Mouse (Mus musculus): ENCODE measurements around the gene 4930579F01Rik. TPM values are rescaled to one million over a fixed set of nuclear protein-coding genes. Genes with fewer than 3 reads are reported as not detected.
A peak's percentile ranks its signal among the peaks of the same experiment; 100 is the strongest.

Gene 4930579F01Rik
- not detected for total RNA-seq (2021)
- long read RNA-seq, experiment 1: 0 reads
- long read RNA-seq, experiment 2: 0 reads

- no peak for DNase-seq
These were observed at the start of gene 4930579F01Rik for GRCm38 (mm10) chr3:138193683-138194302. TSS of gene 4930579F01Rik (minus strand) at chr3:138193825.

GRCm38 (mm10) chr3:138242933-138243332 is 49.3 kb upstream of the 4930579F01Rik start:
- DNase-seq: no peak

- DNase-seq: no peak
These were observed 48.5 kb upstream of the 4930579F01Rik start for GRCm38 (mm10) chr3:138242021-138242726.

GRCm38 (mm10) chr3:138241371-138241770 is 47.7 kb upstream of the 4930579F01Rik start:
- DNase-seq: no peak

GRCm38 (mm10) chr3:138240942-138241341 is 47.3 kb upstream of the 4930579F01Rik start:
- no peak for DNase-seq

- DNase-seq: no peak
These were observed 46.8 kb upstream of the 4930579F01Rik start for GRCm38 (mm10) chr3:138240411-138240810.

- no peak for DNase-seq
These were observed 45.8 kb upstream of the 4930579F01Rik start for GRCm38 (mm10) chr3:138239461-138239860.

- DNase-seq: no peak
These were observed 44.4 kb upstream of the 4930579F01Rik start for GRCm38 (mm10) chr3:138238046-138238445.

GRCm38 (mm10) chr3:138236546-138237163 is 43.0 kb upstream of the 4930579F01Rik start:
- no peak for DNase-seq

GRCm38 (mm10) chr3:138231531-138231930 is 37.9 kb upstream of the 4930579F01Rik start:
- DNase-seq: no peak

GRCm38 (mm10) chr3:138230266-138230665 is 36.6 kb upstream of the 4930579F01Rik start:
- peak; percentile 60 for DNase-seq

GRCm38 (mm10) chr3:138229448-138229847 is 35.8 kb upstream of the 4930579F01Rik start:
- no peak for DNase-seq

GRCm38 (mm10) chr3:138227782-138228181 is 34.2 kb upstream of the 4930579F01Rik start:
- no peak for DNase-seq

GRCm38 (mm10) chr3:138227082-138227481 is 33.5 kb upstream of the 4930579F01Rik start:
- no peak for DNase-seq

- no peak for DNase-seq
These were observed 32.9 kb upstream of the 4930579F01Rik start for GRCm38 (mm10) chr3:138226476-138226875.

GRCm38 (mm10) chr3:138225853-138226252 is 32.2 kb upstream of the 4930579F01Rik start:
- DNase-seq: peak; percentile 46

- DNase-seq: no peak
These were observed 31.7 kb upstream of the 4930579F01Rik start for GRCm38 (mm10) chr3:138225331-138225730.

- DNase-seq: no peak
These were observed 30.8 kb upstream of the 4930579F01Rik start for GRCm38 (mm10) chr3:138224363-138224954.

- DNase-seq: peak; percentile 86
These were observed 29.3 kb upstream of the 4930579F01Rik start for GRCm38 (mm10) chr3:138222952-138223351.

- DNase-seq: no peak
These were observed 28.9 kb upstream of the 4930579F01Rik start for GRCm38 (mm10) chr3:138222511-138222910.

GRCm38 (mm10) chr3:138221116-138221515 is 27.5 kb upstream of the 4930579F01Rik start:
- DNase-seq: no peak

- no peak for DNase-seq
These were observed 24.1 kb upstream of the 4930579F01Rik start, which contains the start of gene Adh7 for GRCm38 (mm10) chr3:138217631-138218264. TSS of gene Adh7 (plus strand) at chr3:138217760.

All from adrenal gland, postnatal 10 days (tissue).